Mouse (Mus musculus): ENCODE data around the gene Mbd4.
"Not testable (repeated sequence)": the region's sequence is repeated elsewhere in the genome, so short reads cannot be mapped to it uniquely, and the experiment has no call there.

Mbd4 gene

GRCm38 (mm10) chr6:115859258-115859657 lies 6.1 kb upstream of the Mbd4 start:
- DNase-seq (ENCODE audit: low spot score): no peak

- no peak for DNase-seq (ENCODE audit: low spot score)
Measured at GRCm38 (mm10) chr6:115856361-115856745, 3.2 kb upstream of the Mbd4 start.

GRCm38 (mm10) chr6:115855733-115856360 lies 2.7 kb upstream of the Mbd4 start:
- no peak for DNase-seq (ENCODE audit: low spot score)

- no peak for DNase-seq (ENCODE audit: low spot score)
Measured at GRCm38 (mm10) chr6:115854432-115854831, 1.3 kb upstream of the Mbd4 start.

- DNase-seq (ENCODE audit: low spot score): no peak
Measured at GRCm38 (mm10) chr6:115853985-115854384, 814 bp upstream of the Mbd4 start.

GRCm38 (mm10) chr6:115852446-115853090 lies 603 bp downstream of the Mbd4 start:
- DNase-seq (ENCODE audit: low spot score): no peak

GRCm38 (mm10) chr6:115848598-115849304 lies 4.4 kb downstream of the Mbd4 start:
- DNase-seq (ENCODE audit: low spot score): no peak

- DNase-seq (ENCODE audit: low spot score): peak; percentile 44
Measured at GRCm38 (mm10) chr6:115846640-115847411, 6.3 kb downstream of the Mbd4 start.

- DNase-seq (ENCODE audit: low spot score): no peak
Measured at GRCm38 (mm10) chr6:115845006-115845405, 8.2 kb downstream of the Mbd4 start.

GRCm38 (mm10) chr6:115838745-115839144 lies 14.4 kb downstream of the Mbd4 start:
- DNase-seq (ENCODE audit: low spot score): no peak

GRCm38 (mm10) chr6:115838161-115838597 lies 15.0 kb downstream of the Mbd4 start, which contains the start of gene Efcab12:
Gene Efcab12 (minus strand): TSS chr6:115838412.
- peak; percentile 69 for DNase-seq (ENCODE audit: low spot score)

GRCm38 (mm10) chr6:115833861-115834260 lies 19.3 kb downstream of the Mbd4 start:
- no peak for DNase-seq (ENCODE audit: low spot score)

GRCm38 (mm10) chr6:115832152-115832850 lies 20.9 kb downstream of the Mbd4 start:
- no peak for DNase-seq (ENCODE audit: low spot score)

GRCm38 (mm10) chr6:115830779-115831601 lies 22.2 kb downstream of the Mbd4 start:
- no peak for DNase-seq (ENCODE audit: low spot score)

- DNase-seq (ENCODE audit: low spot score): not testable (repeated sequence)
Measured at GRCm38 (mm10) chr6:115823850-115824464, 29.2 kb downstream of the Mbd4 start.

GRCm38 (mm10) chr6:115821216-115821993 lies 31.8 kb downstream of the Mbd4 start:
- no peak for DNase-seq (ENCODE audit: low spot score)

GRCm38 (mm10) chr6:115818129-115818528 lies 35.0 kb downstream of the Mbd4 start:
- no peak for DNase-seq (ENCODE audit: low spot score)

GRCm38 (mm10) chr6:115815041-115815440 lies 38.1 kb downstream of the Mbd4 start:
- DNase-seq (ENCODE audit: low spot score): no peak

GRCm38 (mm10) chr6:115814104-115814503 lies 39.1 kb downstream of the Mbd4 start:
- peak; percentile 53 for DNase-seq (ENCODE audit: low spot score)

- no peak for DNase-seq (ENCODE audit: low spot score)
Measured at GRCm38 (mm10) chr6:115811606-115812005, 41.6 kb downstream of the Mbd4 start.
